Mouse (Mus musculus): ENCODE measurements around the gene Ndufa5. TPM values are rescaled to one million over a fixed set of nuclear protein-coding genes. Genes with fewer than 3 reads are reported as not detected.
A peak's percentile ranks its signal among the peaks of the same experiment; 100 is the strongest.

Ndufa5 gene
- polyA plus RNA-seq, 1 experiment from 2014 or later = 281 TPM

DNA sequence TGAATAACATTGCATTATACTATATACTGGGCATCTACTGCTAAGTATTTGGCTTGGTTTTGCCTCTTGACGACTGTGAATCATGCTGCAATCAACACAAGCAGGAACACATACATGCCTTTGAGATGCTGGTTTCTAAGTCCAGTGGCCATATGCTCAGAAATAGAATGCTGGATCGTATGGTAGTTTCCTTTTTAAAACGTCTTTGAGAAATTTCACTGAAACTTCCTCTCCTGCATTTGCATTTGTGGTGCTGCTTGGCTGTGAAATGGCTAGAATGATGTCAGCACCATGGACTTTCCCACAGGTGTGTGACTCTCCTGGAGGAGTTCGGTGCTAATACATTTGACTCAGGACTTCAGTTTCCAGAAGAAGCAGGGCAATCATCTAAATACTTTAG, 12.3 kb upstream of the Ndufa5 start:
- WGBS = 82% methylated on average over 4 of the region's 4 CpGs
- H3K27me3 ChIP-seq (ENCODE audit: control insufficient read depth, insufficient read depth, low read length) = no peaks in the 10 kb centered on the region
- no peak overlapping the region for H3K4me3 ChIP-seq (ENCODE audit: low read depth, low read length)
- H3K4me1 ChIP-seq (ENCODE audit: control insufficient read depth, insufficient read depth, low read length) = no peaks in the 10 kb centered on the region
- no peaks in the 10 kb centered on the region for H3K9me3 ChIP-seq (ENCODE audit: control insufficient read depth, low read length)
- H3K9ac ChIP-seq (ENCODE audit: low read length) = no peak overlapping the region
- no peak overlapping the region for H3K4me2 ChIP-seq (ENCODE audit: low read depth, severe bottlenecking)
- no peak overlapping the region for H3K27ac ChIP-seq (replicated peaks; ENCODE audit: low read depth, low read length)
- no peak for DNase-seq (ENCODE audit: low spot score)
- ATAC-seq (ENCODE audit: insufficient number of reproducible peaks, low FRiP score, low TSS enrichment, low read depth) = no peak
- no peaks in the 10 kb centered on the region for H3K36me3 ChIP-seq (ENCODE audit: control insufficient read depth, insufficient read depth, low read length)

GRCm38 (mm10) chr6:24538435-24538834, 10.6 kb upstream of the Ndufa5 start:
- Histone ChIP-seq H3K27ac (replicated peaks; ENCODE audit: low read depth, low read length) (no peak overlapping the region), H3K4me1 (ENCODE audit: control insufficient read depth, insufficient read depth, low read length) (no peaks in the 10 kb centered on the region), H3K36me3 (ENCODE audit: control insufficient read depth, insufficient read depth, low read length) (no peaks in the 10 kb centered on the region), H3K9ac (ENCODE audit: low read length) (no peak overlapping the region), H3K27me3 (ENCODE audit: control insufficient read depth, insufficient read depth, low read length) (no peaks in the 10 kb centered on the region), H3K4me3 (ENCODE audit: low read depth, low read length) (no peak overlapping the region), H3K9me3 (ENCODE audit: control insufficient read depth, low read length) (no peaks in the 10 kb centered on the region), H3K4me2 (ENCODE audit: low read depth, severe bottlenecking) (no peak overlapping the region)
- no peak for ATAC-seq (ENCODE audit: insufficient number of reproducible peaks, low FRiP score, low TSS enrichment, low read depth)
- DNase-seq (ENCODE audit: low spot score) = no peak
- 92% methylated on average over 3 of the region's 3 CpGs for WGBS

DNA sequence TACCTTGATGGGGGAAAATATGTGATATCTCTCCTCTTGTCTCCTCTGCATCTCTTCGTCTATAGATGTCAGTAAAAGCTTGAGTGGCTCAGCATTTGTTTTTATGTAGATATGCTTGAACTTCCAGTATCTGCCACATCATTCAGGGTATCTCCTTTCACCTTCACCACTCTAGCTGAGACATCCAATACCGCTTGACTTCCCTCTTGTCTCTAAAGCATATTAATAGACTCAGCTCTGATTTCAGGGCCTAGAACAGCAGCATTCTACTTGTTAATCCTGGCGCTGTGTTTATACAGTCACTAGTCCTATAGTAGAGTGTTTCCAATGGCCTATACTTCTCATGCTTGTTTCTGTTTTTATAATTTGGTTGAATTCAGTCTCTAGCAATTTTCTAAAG, 5.0 kb upstream of the Ndufa5 start:
- no peak overlapping the region for H3K27ac ChIP-seq (replicated peaks; ENCODE audit: low read depth, low read length)
- ATAC-seq (ENCODE audit: insufficient number of reproducible peaks, low FRiP score, low TSS enrichment, low read depth) (no peak), DNase-seq (ENCODE audit: low spot score) (no peak)
- H3K36me3 ChIP-seq (ENCODE audit: control insufficient read depth, insufficient read depth, low read length) = no peaks in the 10 kb centered on the region
- H3K4me1 ChIP-seq (ENCODE audit: control insufficient read depth, insufficient read depth, low read length) = 0 out of 2 replicates have a peak, but pooled peaks cover 2% of the 10 kb centered on the region
- H3K4me3 ChIP-seq (ENCODE audit: low read depth, low read length) = no peak overlapping the region
- 82% methylated on average over 3 of the region's 3 CpGs for WGBS
- no peaks in the 10 kb centered on the region for H3K27me3 ChIP-seq (ENCODE audit: control insufficient read depth, insufficient read depth, low read length)
- no peak overlapping the region for H3K4me2 ChIP-seq (ENCODE audit: low read depth, severe bottlenecking)
- no peak overlapping the region for H3K9ac ChIP-seq (ENCODE audit: low read length)
- no peaks in the 10 kb centered on the region for H3K9me3 ChIP-seq (ENCODE audit: control insufficient read depth, low read length)

DNA sequence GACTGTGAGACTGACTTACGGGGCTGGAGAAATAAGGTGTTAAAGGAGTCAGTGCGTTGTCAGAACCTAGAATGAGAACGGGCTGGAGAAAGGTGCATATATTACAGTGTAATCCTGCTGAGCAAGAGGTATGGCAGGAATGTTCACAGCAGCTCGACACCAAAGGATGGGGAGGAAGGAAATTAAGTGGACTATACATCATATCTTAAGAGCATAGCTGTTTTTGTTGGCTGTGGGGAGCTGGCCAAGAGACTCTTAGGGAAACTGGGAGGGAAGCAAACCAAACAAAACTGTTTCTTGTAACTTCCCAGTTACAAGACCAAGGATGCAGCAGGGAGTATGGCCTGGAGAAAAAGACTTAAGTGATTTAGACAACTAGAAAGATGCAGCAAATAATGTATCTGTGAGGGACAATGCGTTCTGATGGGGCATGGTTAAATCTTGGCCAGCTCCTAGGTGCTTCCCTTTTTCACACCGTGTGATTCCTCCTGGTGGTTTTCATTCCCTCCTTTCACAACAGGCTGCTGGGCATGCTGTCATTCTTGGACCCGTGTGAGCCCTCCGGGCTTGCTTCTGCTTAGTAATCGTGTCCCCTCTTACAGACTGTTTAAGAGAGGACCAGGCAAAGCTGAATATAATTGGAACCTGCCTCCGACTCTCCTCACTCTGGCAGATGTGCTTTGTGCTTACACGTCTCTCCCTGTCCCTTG, 3.1 kb upstream of the Ndufa5 start:
- H3K4me3 ChIP-seq (ENCODE audit: low read depth, low read length) = no peak overlapping the region
- 58% methylated on average over 11 of the region's 11 CpGs for WGBS
- no peak for DNase-seq (ENCODE audit: low spot score)

GRCm38 (mm10) chr6:24530166-24530565, 2.4 kb upstream of the Ndufa5 start:
- ATAC-seq (ENCODE audit: insufficient number of reproducible peaks, low FRiP score, low TSS enrichment, low read depth) (no peak), DNase-seq (ENCODE audit: low spot score) (peak; percentile 28)
- Histone ChIP-seq H3K36me3 (ENCODE audit: control insufficient read depth, insufficient read depth, low read length) (no peaks in the 10 kb centered on the region), H3K27me3 (ENCODE audit: control insufficient read depth, insufficient read depth, low read length) (no peaks in the 10 kb centered on the region), H3K4me1 (ENCODE audit: control insufficient read depth, insufficient read depth, low read length) (peaks cover 5% of the 10 kb centered on the region; the same call in 1 of the 2 replicates), H3K9me3 (ENCODE audit: control insufficient read depth, low read length) (no peaks in the 10 kb centered on the region), H3K4me3 (ENCODE audit: low read depth, low read length) (no peak overlapping the region), H3K27ac (replicated peaks; ENCODE audit: low read depth, low read length) (no peak overlapping the region), H3K9ac (ENCODE audit: low read length) (no peak overlapping the region), H3K4me2 (ENCODE audit: low read depth, severe bottlenecking) (0 out of 2 replicates have a peak overlapping the region, but pooled peaks have one; percentile 7)
- WGBS = 34% methylated on average over 4 of the region's 4 CpGs

More for the DNA sequence above, 3.1 kb upstream of the Ndufa5 start:
- H3K4me1 ChIP-seq (ENCODE audit: control insufficient read depth, insufficient read depth, low read length) = peaks cover 5% of the 10 kb centered on the region; the same call in 1 of the 2 replicates
- no peak for ATAC-seq (ENCODE audit: insufficient number of reproducible peaks, low FRiP score, low TSS enrichment, low read depth)
- no peaks in the 10 kb centered on the region for H3K36me3 ChIP-seq (ENCODE audit: control insufficient read depth, insufficient read depth, low read length)
- H3K9me3 ChIP-seq (ENCODE audit: control insufficient read depth, low read length) = no peaks in the 10 kb centered on the region
- H3K27me3 ChIP-seq (ENCODE audit: control insufficient read depth, insufficient read depth, low read length) = no peaks in the 10 kb centered on the region
- H3K4me2 ChIP-seq (ENCODE audit: low read depth, severe bottlenecking) = 0 out of 2 replicates have a peak overlapping the region, but pooled peaks have one; percentile 7
- H3K27ac ChIP-seq (replicated peaks; ENCODE audit: low read depth, low read length) = no peak overlapping the region
- no peak overlapping the region for H3K9ac ChIP-seq (ENCODE audit: low read length)

- 47% methylated on average over 2 of the region's 2 CpGs for WGBS
- Histone ChIP-seq H3K9me3 (ENCODE audit: control insufficient read depth, low read length) (no peaks in the 10 kb centered on the region), H3K36me3 (ENCODE audit: control insufficient read depth, insufficient read depth, low read length) (no peaks in the 10 kb centered on the region; the same call in 1 of the 2 replicates), H3K4me1 (ENCODE audit: control insufficient read depth, insufficient read depth, low read length) (peaks cover 5% of the 10 kb centered on the region; the same call in 1 of the 2 replicates), H3K27me3 (ENCODE audit: control insufficient read depth, insufficient read depth, low read length) (no peaks in the 10 kb centered on the region), H3K4me2 (ENCODE audit: low read depth, severe bottlenecking) (peak within 1 kb of the TSS; percentile 49), H3K9ac (ENCODE audit: low read length) (peak within 1 kb of the TSS; percentile 68), H3K4me3 (ENCODE audit: low read depth, low read length) (peak within 1 kb of the TSS; percentile 80), H3K27ac (replicated peaks; ENCODE audit: low read depth, low read length) (no peak within 1 kb of the TSS)
- DNase-seq (ENCODE audit: low spot score) (no peak), ATAC-seq (ENCODE audit: insufficient number of reproducible peaks, low FRiP score, low TSS enrichment, low read depth) (no peak)
Measured at GRCm38 (mm10) chr6:24528064-24528243, 141 bp upstream of the Ndufa5 start, which contains the start of gene Asb15. Asb15 (plus strand) TSS chr6:24528144.

DNA sequence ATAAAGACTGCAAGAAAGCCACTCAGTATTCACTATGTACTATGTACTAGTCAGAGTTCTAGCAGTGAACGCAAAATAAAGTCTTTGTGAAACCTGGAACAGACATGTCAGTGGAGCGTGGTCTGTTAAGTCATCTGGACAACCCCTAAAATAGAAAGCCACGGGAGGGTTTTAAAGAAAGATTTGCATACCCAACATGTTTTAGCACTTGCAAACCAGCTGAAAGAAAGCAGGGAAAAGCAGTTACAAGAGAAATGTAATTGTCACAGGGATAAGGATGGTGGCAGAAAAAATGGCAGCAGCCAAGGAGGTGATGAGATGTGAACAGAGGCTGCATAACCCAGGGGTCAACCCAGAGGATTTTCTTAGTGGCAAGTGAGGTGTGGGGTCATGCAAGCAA, 2.1 kb downstream of the Ndufa5 start:
- Histone ChIP-seq H3K27ac (replicated peaks; ENCODE audit: low read depth, low read length) (no peak overlapping the region), H3K4me3 (ENCODE audit: low read depth, low read length) (no peak overlapping the region), H3K36me3 (ENCODE audit: control insufficient read depth, insufficient read depth, low read length) (peaks cover 3% of the 10 kb centered on the region; the same call in 1 of the 2 replicates), H3K9ac (ENCODE audit: low read length) (no peak overlapping the region), H3K4me1 (ENCODE audit: control insufficient read depth, insufficient read depth, low read length) (peaks cover 5% of the 10 kb centered on the region; the same call in 1 of the 2 replicates), H3K9me3 (ENCODE audit: control insufficient read depth, low read length) (no peaks in the 10 kb centered on the region), H3K27me3 (ENCODE audit: control insufficient read depth, insufficient read depth, low read length) (no peaks in the 10 kb centered on the region), H3K4me2 (ENCODE audit: low read depth, severe bottlenecking) (no peak overlapping the region)
- ATAC-seq (ENCODE audit: insufficient number of reproducible peaks, low FRiP score, low TSS enrichment, low read depth) (no peak), DNase-seq (ENCODE audit: low spot score) (no peak)
- 91% methylated on average over 3 of the region's 3 CpGs for WGBS

DNA sequence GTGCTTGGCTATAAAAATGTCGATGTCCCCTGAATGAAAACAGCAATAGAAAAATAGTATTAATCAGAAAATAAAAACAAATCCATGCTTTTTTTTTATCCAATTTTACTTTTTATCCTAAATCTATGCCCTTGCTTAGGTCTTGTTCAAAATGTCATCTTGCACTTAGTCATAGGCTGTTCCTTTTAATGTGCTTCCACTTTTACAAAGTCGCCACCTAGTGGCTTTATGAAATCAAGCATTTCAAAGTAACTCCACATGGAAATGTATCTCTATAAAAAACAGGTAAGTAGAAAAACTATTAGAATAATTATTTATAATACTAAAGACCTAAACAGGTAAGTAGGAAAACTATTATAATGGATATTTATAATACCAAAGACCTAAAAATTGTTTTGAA, 11.6 kb downstream of the Ndufa5 start:
- H3K36me3 ChIP-seq (ENCODE audit: control insufficient read depth, insufficient read depth, low read length) = peaks cover 2% of the 10 kb centered on the region; the same call in 1 of the 2 replicates

More for the DNA sequence above, 11.6 kb downstream of the Ndufa5 start:
- Histone ChIP-seq H3K9ac (ENCODE audit: low read length) (no peak overlapping the region), H3K4me1 (ENCODE audit: control insufficient read depth, insufficient read depth, low read length) (no peaks in the 10 kb centered on the region), H3K27me3 (ENCODE audit: control insufficient read depth, insufficient read depth, low read length) (no peaks in the 10 kb centered on the region), H3K4me3 (ENCODE audit: low read depth, low read length) (no peak overlapping the region), H3K9me3 (ENCODE audit: control insufficient read depth, low read length) (no peaks in the 10 kb centered on the region), H3K4me2 (ENCODE audit: low read depth, severe bottlenecking) (no peak overlapping the region), H3K27ac (replicated peaks; ENCODE audit: low read depth, low read length) (no peak overlapping the region)
- ATAC-seq (ENCODE audit: insufficient number of reproducible peaks, low FRiP score, low TSS enrichment, low read depth) = no peak
- WGBS = 49% methylated on average over 2 of the region's 2 CpGs
- no peak for DNase-seq (ENCODE audit: low spot score)
